Mouse (Mus musculus) layer of hippocampus, postnatal 14 days (tissue): ENCODE data around the gene Samhd1. TPM values are rescaled to one million over a fixed set of nuclear protein-coding genes. Genes with fewer than 3 reads are reported as not detected.
A peak's percentile ranks its signal among the peaks of the same experiment; 100 is the strongest.

Source experiments
- DNase-seq, 2 experiments: peaks; one replicate each; pipeline ENCODE4 v3.0.0; 2021 to 2022; ENCODE audit warnings: low spot score in 2 of 2, mixed read lengths in 1 of 2
- total RNA-seq, 2 experiments: library from RNA; stranded (reverse); gene quantifications; 2 replicates each; pipeline ENCODE4 v1.2.3; 2021

The Samhd1 gene
- total RNA-seq, 2 experiments from 2014 or later = 14.3 to 14.5 TPM

DNA sequence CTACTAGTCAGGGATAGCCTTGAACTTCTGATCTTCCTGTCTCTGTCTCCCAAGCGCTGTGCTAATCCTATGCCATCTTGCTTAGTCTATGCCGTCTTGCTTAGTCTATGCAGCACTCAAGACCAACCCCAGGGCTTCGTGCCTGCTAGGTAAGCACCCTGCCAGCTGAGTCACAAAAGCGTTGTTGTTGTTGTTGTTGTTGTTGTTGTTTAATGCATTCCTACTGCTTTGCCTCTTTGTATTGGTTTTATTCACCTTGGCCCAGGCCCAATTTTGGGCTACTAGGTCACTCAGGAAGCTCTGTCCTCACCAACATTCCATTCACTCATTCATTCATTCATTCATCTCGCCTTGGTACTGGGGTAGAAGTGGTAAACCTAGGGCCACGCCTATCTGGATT lies 79.3 kb downstream of the Samhd1 start:
- DNase-seq = no peak

DNA sequence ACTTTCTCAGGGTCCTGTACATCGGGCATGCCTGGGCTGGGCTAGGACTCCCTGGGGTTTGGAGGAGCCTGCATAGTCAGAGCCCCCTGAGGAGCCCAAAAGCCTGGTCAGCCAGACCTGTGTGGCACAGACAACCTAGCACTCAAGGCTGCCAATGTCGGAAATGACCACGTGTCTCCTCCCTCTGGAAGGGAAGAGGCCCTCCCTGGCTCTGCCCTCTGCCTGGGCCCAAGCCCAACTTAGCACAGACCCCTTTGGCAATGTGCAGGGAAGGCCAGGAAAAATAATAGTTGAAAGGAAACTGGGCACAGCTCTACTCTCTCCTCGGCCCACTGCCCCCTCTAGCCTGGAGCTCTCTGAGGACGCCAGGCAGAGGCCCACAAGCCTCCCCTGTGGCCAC lies 80.2 kb downstream of the Samhd1 start:
- peak; percentile 63 to 78 for DNase-seq

DNA sequence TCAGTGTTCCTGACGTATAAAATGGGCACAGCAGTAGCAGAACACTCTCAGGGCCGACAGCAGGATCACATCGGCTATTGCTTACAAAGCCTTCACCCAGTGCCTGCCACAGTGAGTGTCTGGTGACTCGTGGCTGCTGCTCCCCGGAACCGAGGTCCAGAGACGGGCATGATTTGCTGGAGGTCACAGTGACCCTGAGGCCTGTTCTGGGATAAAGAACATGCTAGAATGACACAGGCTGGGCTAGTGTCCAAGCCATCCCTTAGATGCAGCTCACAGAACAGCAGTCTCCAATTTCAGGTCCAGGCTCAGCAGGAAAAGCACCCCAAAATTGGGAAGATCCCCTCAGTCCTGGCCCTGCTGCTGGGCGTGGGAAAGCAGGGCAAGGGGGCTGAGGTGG lies 80.8 kb downstream of the Samhd1 start:
- DNase-seq = no peak

DNA sequence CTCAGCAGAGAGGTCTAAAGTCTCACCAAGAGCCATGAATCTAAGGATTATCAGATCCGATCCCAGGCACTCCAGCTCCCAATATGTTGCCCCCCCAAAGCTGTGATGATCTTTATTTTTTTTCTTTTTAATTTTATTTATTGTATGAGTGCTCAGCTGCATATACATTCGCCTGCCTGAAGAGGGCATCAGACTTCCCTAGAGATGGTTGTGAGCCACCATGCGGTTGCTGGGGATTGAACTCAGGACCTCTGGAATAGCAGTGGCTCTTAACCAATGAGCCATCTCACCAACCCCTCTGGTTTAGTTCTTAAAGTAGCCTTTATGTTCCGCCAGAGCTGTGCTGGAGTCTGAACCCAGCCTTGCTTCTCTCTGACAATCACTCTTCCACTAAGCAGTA lies 81.3 kb downstream of the Samhd1 start:
- DNase-seq = no peak

DNA sequence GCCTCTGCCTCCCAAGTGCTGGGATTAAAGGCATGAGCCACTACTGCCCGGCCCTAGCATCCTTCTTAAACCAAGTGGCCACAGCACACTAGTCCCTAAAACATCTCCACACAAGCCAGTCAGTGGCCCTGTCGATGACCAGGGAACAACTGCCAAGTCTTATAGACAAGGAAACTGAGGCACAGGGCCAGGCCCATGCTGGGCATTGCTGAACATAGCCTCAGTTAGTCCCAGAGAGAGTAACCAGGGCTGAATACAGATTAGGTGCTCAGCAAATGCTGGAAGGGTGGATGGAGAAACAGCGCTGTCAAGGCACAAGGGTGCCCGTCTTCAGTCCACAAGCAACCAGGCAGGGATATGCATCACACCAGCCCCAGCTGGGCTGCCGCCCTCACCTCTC lies 81.9 kb downstream of the Samhd1 start:
- no peak for DNase-seq

DNA sequence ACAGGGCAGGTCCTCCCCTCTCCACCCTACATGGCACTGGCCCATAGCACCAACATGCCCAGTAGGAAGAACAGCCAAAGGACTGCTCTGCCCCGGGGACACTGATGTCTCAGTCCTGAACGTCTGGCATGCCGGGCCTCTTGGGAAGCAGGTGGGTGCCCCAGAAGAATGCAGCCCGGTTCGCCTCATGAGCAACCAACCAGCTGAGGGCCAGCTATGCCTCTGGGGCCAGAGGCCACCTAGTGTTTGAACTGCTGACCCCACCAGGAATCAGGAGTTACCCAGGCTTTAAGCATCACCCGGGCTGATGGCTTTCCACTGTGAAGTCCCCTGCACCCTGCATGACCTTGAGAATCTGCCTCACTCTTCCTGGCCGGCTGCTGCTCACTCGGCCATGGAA lies 82.6 kb downstream of the Samhd1 start:
- no peak for DNase-seq

DNA sequence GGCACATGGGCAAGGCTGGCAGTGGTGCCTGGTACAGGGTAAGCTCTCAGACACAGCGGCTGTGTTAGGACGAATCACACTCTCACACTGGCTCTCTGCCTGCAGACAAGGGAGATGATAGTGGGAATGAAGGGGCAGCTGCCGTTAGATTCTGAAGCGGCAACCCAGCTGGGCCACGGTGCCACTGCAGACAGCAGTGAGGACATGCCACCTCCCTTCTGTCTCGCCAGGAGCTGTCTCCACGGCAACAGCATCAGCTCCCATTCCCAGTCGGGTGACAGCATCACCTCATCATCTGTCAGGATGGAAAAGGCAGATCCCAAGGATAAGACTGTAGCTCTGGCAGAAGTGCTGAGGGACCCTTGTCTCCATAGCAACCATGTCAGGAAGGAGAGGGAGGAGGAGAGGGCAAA lies 85.2 kb downstream of the Samhd1 start:
- DNase-seq = peak; percentile 75 to 77

DNA sequence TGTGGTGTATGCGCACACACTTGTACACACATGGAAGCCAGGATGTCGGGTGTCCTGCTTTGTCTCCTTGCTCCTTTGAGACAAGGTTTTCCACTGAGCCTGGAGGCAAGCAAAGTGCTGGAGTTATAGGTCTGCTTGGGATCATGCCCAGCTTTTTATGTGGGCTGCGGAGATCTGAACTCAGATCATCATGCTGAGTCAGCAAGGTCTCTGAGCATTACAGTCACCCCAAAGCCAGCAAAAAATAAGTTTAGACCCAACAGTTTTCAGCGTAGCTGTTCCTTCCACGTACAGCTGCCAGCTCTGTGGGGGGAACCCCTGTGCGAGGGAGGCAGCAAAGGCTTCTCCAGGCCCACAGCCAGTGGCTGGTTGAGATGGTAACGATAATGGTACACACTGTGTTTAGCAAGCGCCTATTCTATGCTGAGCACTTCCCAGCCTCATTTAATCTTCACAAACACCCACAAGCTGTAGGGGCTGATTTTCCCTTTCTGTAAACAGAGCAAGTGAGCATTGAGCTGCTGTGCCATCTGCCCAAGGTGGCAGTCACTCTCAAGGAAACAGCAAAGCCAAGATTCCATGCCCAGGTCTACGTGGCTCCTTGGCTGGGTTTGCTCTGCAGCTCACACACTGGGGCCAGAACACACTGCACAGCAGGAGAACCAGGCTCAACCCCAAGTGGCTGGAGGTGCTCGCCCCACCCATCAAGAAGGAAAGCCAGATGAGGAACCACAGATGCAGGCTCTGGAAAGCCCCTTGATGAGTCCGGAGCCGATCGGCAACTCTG lies 86.5 kb downstream of the Samhd1 start:
- peak; percentile 59 to 78 for DNase-seq

Other genes starting within 250 kb of the Samhd1 start
- gene Sla2, start 248.1 kb downstream of the Samhd1 start, total RNA-seq = under 1 TPM; 0.19 to 0.30 TPM
- 100 to 1,000 TPM; 457 to 474 TPM for gene Ndrg3, start 143.2 kb downstream of the Samhd1 start, total RNA-seq
- 1 to 10 TPM; 4.0 to 5.4 TPM for gene Dsn1, start 128.1 kb downstream of the Samhd1 start, total RNA-seq
- gene Soga1, start 56.0 kb downstream of the Samhd1 start, total RNA-seq = 10 to 100 TPM; 63.0 to 66.5 TPM
- not detected for gene Tldc2, start 48.2 kb downstream of the Samhd1 start, total RNA-seq
- gene Rbl1, start 69.3 kb upstream of the Samhd1 start, total RNA-seq = 1 to 10 TPM; 1.7 to 1.9 TPM
- 100 to 1,000 TPM; 132 to 133 TPM for gene Rpn2, start 143.8 kb upstream of the Samhd1 start, total RNA-seq
- gene Mroh8, start 144.3 kb upstream of the Samhd1 start, total RNA-seq = 1 to 10 TPM in 1 of 2 experiments, under 1 TPM in 1; 0.46 to 1.3 TPM
- gene Ghrh, start 212.2 kb upstream of the Samhd1 start, total RNA-seq = not detected
- gene Manbal, start 232.3 kb upstream of the Samhd1 start, total RNA-seq = 10 to 100 TPM; 69.7 to 72.9 TPM